Mouse (Mus musculus) erythroblast, adult 5-6 weeks (primary cell): Measurements from ENCODE around the gene Dennd6a. TPM values are rescaled to one million over a fixed set of nuclear protein-coding genes. Genes with fewer than 3 reads are reported as not detected.

Experiments used
- ATAC-seq: replicated peaks from 2 replicates; pipeline ENCODE4 v1.8.0; 2016; ENCODE audit warnings: moderate number of reproducible peaks, mild to moderate bottlenecking, moderate TSS enrichment, inconsistent platforms; ENCODE audit not compliant: poor library complexity, low FRiP score, severe bottlenecking
- total RNA-seq, 2 experiments: library from RNA; stranded (forward) in 1 of 2; stranded (reverse) in 1 of 2; fragments of 150-400 nt in 1 of 2; fragments of 200-764, 138-1000 nt in 1 of 2; gene quantifications; 2 replicates each; pipeline versions ENCODE4 v1.2.3 to v1.2.4; 2015 to 2017; ENCODE audit warnings: low replicate concordance in 2 of 2

Gene Dennd6a
- total RNA-seq, 2 experiments from 2014 or later: 7.3 to 11.6 TPM

- ATAC-seq: peak; percentile 67; the same call in 1 of the 2 replicates
Measured at GRCm38 (mm10) chr14:26562247-26562646, 11.4 kb upstream of the Dennd6a start.

GRCm38 (mm10) chr14:26569880-26570279, 3.8 kb upstream of the Dennd6a start:
- ATAC-seq: no peak

GRCm38 (mm10) chr14:26571951-26572675, 1.5 kb upstream of the Dennd6a start:
- ATAC-seq: no peak

DNA sequence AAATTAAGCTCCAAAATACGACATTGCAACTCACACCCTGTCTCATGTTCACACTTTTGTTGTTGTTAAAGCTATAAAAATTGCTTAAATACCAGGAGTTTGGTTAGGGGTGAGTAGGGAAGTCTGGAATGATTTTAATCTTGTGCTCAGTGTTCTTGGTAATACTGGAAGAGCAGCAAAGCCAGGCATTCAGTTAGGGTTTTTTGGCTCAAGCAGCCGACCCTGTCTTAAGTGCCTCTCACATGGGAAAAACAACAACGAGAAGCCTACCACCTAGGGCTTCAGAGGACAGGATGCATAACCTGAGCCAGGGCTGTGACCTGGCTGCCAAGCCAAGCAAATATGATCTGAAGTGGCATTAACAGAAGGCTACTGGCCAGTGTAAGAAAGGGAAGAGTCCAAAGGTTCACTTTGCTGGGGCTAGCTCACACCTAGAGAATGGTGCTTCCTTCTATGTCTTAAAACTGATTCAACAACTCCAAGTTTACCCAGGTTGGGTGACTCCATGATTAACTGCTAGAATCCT, 2.7 kb downstream of the Dennd6a start:
- ATAC-seq: no peak

DNA sequence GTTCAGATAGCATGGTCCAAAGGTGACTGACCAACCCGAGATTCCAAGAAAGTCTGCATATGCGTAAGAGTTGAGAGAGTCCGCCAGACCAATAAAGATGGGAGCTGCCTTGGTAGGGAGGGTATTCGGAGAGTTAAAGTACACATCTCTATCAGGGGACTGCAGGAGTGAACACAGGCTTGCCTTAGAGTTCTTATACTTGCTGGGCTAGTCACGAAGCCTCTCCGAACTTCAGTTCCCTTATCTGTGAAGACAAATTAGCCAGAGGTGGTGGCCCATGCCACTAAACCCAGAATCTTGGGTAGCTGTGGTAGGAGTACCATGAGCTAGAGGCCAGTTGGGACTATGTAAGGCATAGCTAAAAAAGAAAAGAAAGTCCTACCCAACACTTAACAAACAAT, 5.1 kb downstream of the Dennd6a start:
- peak; percentile 54 for ATAC-seq

GRCm38 (mm10) chr14:26579346-26580343, 6.0 kb downstream of the Dennd6a start:
- ATAC-seq: peak; percentile 97

- ATAC-seq: no peak
Measured at GRCm38 (mm10) chr14:26583645-26584044, 10.0 kb downstream of the Dennd6a start.

- 0 out of 2 replicates have a peak, but pooled peaks have one; percentile 39 for ATAC-seq
Measured at GRCm38 (mm10) chr14:26587116-26587515, 13.5 kb downstream of the Dennd6a start.

- peak; percentile 40; the same call in 1 of the 2 replicates for ATAC-seq
Measured at GRCm38 (mm10) chr14:26591353-26591752, 17.7 kb downstream of the Dennd6a start.

DNA sequence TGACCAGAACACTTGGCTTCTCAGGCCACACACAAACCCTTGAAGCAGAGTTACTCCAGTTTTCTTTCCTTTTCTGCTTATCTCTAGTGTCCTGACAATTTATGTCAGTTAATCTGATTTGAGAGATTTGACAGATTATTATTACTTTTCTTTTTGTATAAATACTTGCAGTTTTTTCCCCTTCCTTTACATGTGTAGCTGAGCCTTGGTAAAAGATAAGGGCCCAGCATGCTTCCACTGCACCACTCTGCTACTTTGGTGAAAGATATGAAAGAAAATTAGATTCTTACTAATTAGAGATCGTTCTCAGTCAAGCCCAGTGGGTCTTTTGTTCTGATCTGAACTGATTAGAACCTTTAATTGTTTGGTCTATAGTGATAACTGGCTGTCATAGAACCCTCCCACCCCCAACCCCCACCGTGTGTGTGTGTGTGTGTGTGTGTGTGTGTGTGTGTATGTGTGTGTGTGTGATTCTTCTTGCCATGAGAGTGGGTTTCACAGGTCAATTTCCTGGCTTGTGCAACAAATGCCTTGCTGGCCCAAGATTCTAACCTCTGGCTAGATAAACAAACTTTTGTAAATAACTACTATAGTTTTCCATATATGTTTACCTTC, 19.7 kb downstream of the Dennd6a start:
- no peak for ATAC-seq

GRCm38 (mm10) chr14:26595167-26595566, 21.5 kb downstream of the Dennd6a start:
- ATAC-seq: 0 out of 2 replicates have a peak, but pooled peaks have one; percentile 50

GRCm38 (mm10) chr14:26595695-26596365, 22.2 kb downstream of the Dennd6a start:
- ATAC-seq: peak; percentile 45

GRCm38 (mm10) chr14:26605354-26605753, 31.7 kb downstream of the Dennd6a start:
- no peak for ATAC-seq

DNA sequence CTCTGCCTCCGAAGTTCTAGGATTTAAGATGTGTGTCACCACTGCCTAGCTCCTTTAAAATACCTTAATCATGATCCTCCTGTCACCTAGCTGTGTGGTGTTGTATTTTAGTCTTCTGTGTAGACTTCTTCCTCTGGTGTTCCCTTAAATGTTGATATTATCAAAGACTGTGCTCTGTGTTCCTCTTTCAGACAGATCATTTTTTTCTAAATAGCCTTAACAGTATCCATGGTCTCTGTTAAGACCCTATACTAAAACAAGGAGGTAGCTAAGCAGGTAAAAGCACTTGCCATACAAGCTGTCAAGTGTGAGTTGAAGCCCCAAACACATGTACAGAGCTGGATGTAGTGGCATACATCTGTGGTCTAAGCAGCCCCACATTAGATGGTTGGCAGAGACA, 36.0 kb downstream of the Dennd6a start:
- no peak for ATAC-seq

DNA sequence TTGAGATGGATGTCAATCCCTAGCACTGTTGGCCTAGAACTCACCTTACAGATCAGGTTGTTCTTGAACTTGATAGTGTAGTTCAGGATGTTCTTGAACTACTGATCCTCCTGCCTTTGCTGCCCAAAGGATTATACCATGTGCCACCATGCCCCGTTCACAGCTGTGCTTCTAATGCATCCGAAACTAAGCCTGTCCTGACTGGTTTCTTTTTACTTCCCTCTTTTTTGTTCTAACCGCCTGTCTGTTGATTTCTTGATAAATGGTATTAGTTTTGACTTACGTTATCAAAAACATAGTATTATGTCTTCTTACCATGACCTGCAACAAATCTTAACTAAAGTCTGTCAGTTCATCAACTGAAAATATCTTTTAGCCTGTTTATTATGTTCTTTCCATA, 37.0 kb downstream of the Dennd6a start:
- ATAC-seq: no peak

DNA sequence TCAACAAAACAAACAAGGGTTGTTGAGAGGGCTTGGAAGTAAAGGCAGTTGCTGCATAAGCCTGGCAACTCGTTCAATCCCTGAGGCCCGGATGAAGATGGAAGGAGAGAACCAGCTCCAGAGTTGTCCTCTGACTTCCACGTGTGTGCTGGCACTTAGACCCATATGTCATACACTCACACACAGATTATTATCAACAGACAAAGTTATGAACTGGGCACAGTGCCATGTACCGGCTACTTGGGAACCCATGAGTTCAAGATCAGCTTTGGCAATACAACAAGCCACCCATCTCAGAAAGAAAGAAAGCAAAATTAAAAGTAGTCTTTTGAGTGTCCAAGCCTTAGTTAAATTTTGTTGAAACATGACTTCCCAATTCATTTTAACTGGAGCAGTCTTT, 51.6 kb downstream of the Dennd6a start:
- ATAC-seq: no peak

GRCm38 (mm10) chr14:26626605-26627140, 53.0 kb downstream of the Dennd6a start:
- ATAC-seq: no peak

- peak; percentile 32 for ATAC-seq
Measured at GRCm38 (mm10) chr14:26637025-26637850, 63.6 kb downstream of the Dennd6a start.
